Mouse (Mus musculus): Measurements from ENCODE around the gene Rbfox2. TPM values are rescaled to one million over a fixed set of nuclear protein-coding genes. Genes with fewer than 3 reads are reported as not detected.
"Not testable (repeated sequence)": the region's sequence is repeated elsewhere in the genome, so short reads cannot be mapped to it uniquely, and the experiment has no call there.

The Rbfox2 gene
- polyA plus RNA-seq, 1 experiment from 2014 or later = 81.9 TPM

- H3K27me3 ChIP-seq (ENCODE audit: control insufficient read depth, insufficient read depth, low read length) = no peaks in the 10 kb centered on the region
- whole genome bisulfite sequencing = 65% methylated on average over 3 of the region's 3 CpGs
- DNase-seq (ENCODE audit: low spot score) (no peak), ATAC-seq (replicated peaks; ENCODE audit: insufficient number of reproducible peaks, low FRiP score, low TSS enrichment, low read depth) (no peak)
- peaks cover 8% of the 10 kb centered on the region for H3K4me1 ChIP-seq (ENCODE audit: control insufficient read depth, insufficient read depth, low read length)
- H3K4me2 ChIP-seq (ENCODE audit: low read depth, low read length) = no peak overlapping the region
- H3K27ac ChIP-seq (replicated peaks; ENCODE audit: low read depth, low read length) = no peak overlapping the region
- no peaks in the 10 kb centered on the region for H3K9me3 ChIP-seq (replicated peaks; ENCODE audit: control insufficient read depth, low read length)
- H3K36me3 ChIP-seq (replicated peaks; ENCODE audit: control insufficient read depth, insufficient read depth, low read depth, low read length) = no peaks in the 10 kb centered on the region
- no peak overlapping the region for H3K4me3 ChIP-seq (ENCODE audit: low read depth, low read length)
- H3K9ac ChIP-seq (replicated peaks; ENCODE audit: low read length) = no peak overlapping the region
Measured at GRCm38 (mm10) chr15:77337926-77338325, 31.1 kb upstream of the Rbfox2 start.

GRCm38 (mm10) chr15:77336968-77337341 is 30.2 kb upstream of the Rbfox2 start:
- H3K9ac ChIP-seq (replicated peaks; ENCODE audit: low read length) = peak overlapping the region; percentile 50; the same call in 1 of the 2 replicates
- DNase-seq (ENCODE audit: low spot score) (no peak), ATAC-seq (replicated peaks; ENCODE audit: insufficient number of reproducible peaks, low FRiP score, low TSS enrichment, low read depth) (0 out of 2 replicates have a peak, but pooled peaks have one; percentile 12)
- H3K4me1 ChIP-seq (ENCODE audit: control insufficient read depth, insufficient read depth, low read length) = peaks cover 7% of the 10 kb centered on the region
- no peak overlapping the region for H3K4me3 ChIP-seq (ENCODE audit: low read depth, low read length)
- peak overlapping the region; percentile 76 for H3K27ac ChIP-seq (replicated peaks; ENCODE audit: low read depth, low read length)
- H3K36me3 ChIP-seq (replicated peaks; ENCODE audit: control insufficient read depth, insufficient read depth, low read depth, low read length) = no peaks in the 10 kb centered on the region
- H3K9me3 ChIP-seq (replicated peaks; ENCODE audit: control insufficient read depth, low read length) = no peaks in the 10 kb centered on the region
- no peaks in the 10 kb centered on the region for H3K27me3 ChIP-seq (ENCODE audit: control insufficient read depth, insufficient read depth, low read length)
- H3K4me2 ChIP-seq (ENCODE audit: low read depth, low read length) = peak overlapping the region; percentile 45
- WGBS = 45% methylated on average over 9 of the region's 9 CpGs

GRCm38 (mm10) chr15:77336287-77336967 is 29.6 kb upstream of the Rbfox2 start:
- peak; percentile 92 for DNase-seq (ENCODE audit: low spot score)
- peak overlapping the region; percentile 10; the same call in 1 of the 2 replicates for H3K4me3 ChIP-seq (ENCODE audit: low read depth, low read length)
- H3K9ac ChIP-seq (replicated peaks; ENCODE audit: low read length) = peak overlapping the region; percentile 50
- H3K27me3 ChIP-seq (ENCODE audit: control insufficient read depth, insufficient read depth, low read length) = no peaks in the 10 kb centered on the region
- ATAC-seq (replicated peaks; ENCODE audit: insufficient number of reproducible peaks, low FRiP score, low TSS enrichment, low read depth) = peak; percentile 57
- H3K36me3 ChIP-seq (replicated peaks; ENCODE audit: control insufficient read depth, insufficient read depth, low read depth, low read length) = no peaks in the 10 kb centered on the region
- no peaks in the 10 kb centered on the region for H3K9me3 ChIP-seq (replicated peaks; ENCODE audit: control insufficient read depth, low read length)
- H3K4me2 ChIP-seq (ENCODE audit: low read depth, low read length) = peak overlapping the region; percentile 45
- 1% methylated on average over 32 of the region's 32 CpGs for WGBS
- peaks cover 7% of the 10 kb centered on the region for H3K4me1 ChIP-seq (ENCODE audit: control insufficient read depth, insufficient read depth, low read length)
- H3K27ac ChIP-seq (replicated peaks; ENCODE audit: low read depth, low read length) = peak overlapping the region; percentile 76

GRCm38 (mm10) chr15:77335185-77335584 is 28.4 kb upstream of the Rbfox2 start:
- not testable (repeated sequence) for ATAC-seq (replicated peaks; ENCODE audit: insufficient number of reproducible peaks, low FRiP score, low TSS enrichment, low read depth); H3K4me3 ChIP-seq (ENCODE audit: low read depth, low read length); H3K9ac ChIP-seq (replicated peaks; ENCODE audit: low read length); H3K4me1 ChIP-seq (ENCODE audit: control insufficient read depth, insufficient read depth, low read length); H3K9me3 ChIP-seq (replicated peaks; ENCODE audit: control insufficient read depth, low read length); H3K27ac ChIP-seq (replicated peaks; ENCODE audit: low read depth, low read length); H3K4me2 ChIP-seq (ENCODE audit: low read depth, low read length); H3K36me3 ChIP-seq (replicated peaks; ENCODE audit: control insufficient read depth, insufficient read depth, low read depth, low read length); DNase-seq (ENCODE audit: low spot score); H3K27me3 ChIP-seq (ENCODE audit: control insufficient read depth, insufficient read depth, low read length)
- WGBS = 78% methylated on average over 3 of the region's 3 CpGs

- Histone ChIP-seq H3K4me3 (ENCODE audit: low read depth, low read length) (no peak overlapping the region), H3K9ac (replicated peaks; ENCODE audit: low read length) (no peak overlapping the region), H3K27ac (replicated peaks; ENCODE audit: low read depth, low read length) (no peak overlapping the region), H3K36me3 (replicated peaks; ENCODE audit: control insufficient read depth, insufficient read depth, low read depth, low read length) (no peaks in the 10 kb centered on the region), H3K9me3 (replicated peaks; ENCODE audit: control insufficient read depth, low read length) (no peaks in the 10 kb centered on the region), H3K4me1 (ENCODE audit: control insufficient read depth, insufficient read depth, low read length) (peaks cover 5% of the 10 kb centered on the region), H3K4me2 (ENCODE audit: low read depth, low read length) (no peak overlapping the region), H3K27me3 (ENCODE audit: control insufficient read depth, insufficient read depth, low read length) (no peaks in the 10 kb centered on the region)
- ATAC-seq (replicated peaks; ENCODE audit: insufficient number of reproducible peaks, low FRiP score, low TSS enrichment, low read depth) (no peak), DNase-seq (ENCODE audit: low spot score) (no peak)
- 82% methylated on average over 7 of the region's 7 CpGs for WGBS
Measured at GRCm38 (mm10) chr15:77332272-77332991, 25.6 kb upstream of the Rbfox2 start.

GRCm38 (mm10) chr15:77331444-77331843 is 24.6 kb upstream of the Rbfox2 start:
- Histone ChIP-seq H3K9me3 (replicated peaks; ENCODE audit: control insufficient read depth, low read length) (no peaks in the 10 kb centered on the region), H3K9ac (replicated peaks; ENCODE audit: low read length) (no peak overlapping the region), H3K27me3 (ENCODE audit: control insufficient read depth, insufficient read depth, low read length) (no peaks in the 10 kb centered on the region), H3K4me1 (ENCODE audit: control insufficient read depth, insufficient read depth, low read length) (peaks cover 5% of the 10 kb centered on the region), H3K27ac (replicated peaks; ENCODE audit: low read depth, low read length) (no peak overlapping the region), H3K4me3 (ENCODE audit: low read depth, low read length) (no peak overlapping the region), H3K36me3 (replicated peaks; ENCODE audit: control insufficient read depth, insufficient read depth, low read depth, low read length) (no peaks in the 10 kb centered on the region), H3K4me2 (ENCODE audit: low read depth, low read length) (no peak overlapping the region)
- DNase-seq (ENCODE audit: low spot score) = no peak
- ATAC-seq (replicated peaks; ENCODE audit: insufficient number of reproducible peaks, low FRiP score, low TSS enrichment, low read depth) = no peak
- 74% methylated on average over 4 of the region's 4 CpGs for WGBS

GRCm38 (mm10) chr15:77329681-77330180 is 22.9 kb upstream of the Rbfox2 start:
- Histone ChIP-seq H3K9me3 (replicated peaks; ENCODE audit: control insufficient read depth, low read length) (no peaks in the 10 kb centered on the region), H3K36me3 (replicated peaks; ENCODE audit: control insufficient read depth, insufficient read depth, low read depth, low read length) (no peaks in the 10 kb centered on the region), H3K27me3 (ENCODE audit: control insufficient read depth, insufficient read depth, low read length) (no peaks in the 10 kb centered on the region), H3K27ac (replicated peaks; ENCODE audit: low read depth, low read length) (no peak overlapping the region), H3K9ac (replicated peaks; ENCODE audit: low read length) (no peak overlapping the region), H3K4me3 (ENCODE audit: low read depth, low read length) (no peak overlapping the region), H3K4me2 (ENCODE audit: low read depth, low read length) (no peak overlapping the region), H3K4me1 (ENCODE audit: control insufficient read depth, insufficient read depth, low read length) (no peaks in the 10 kb centered on the region)
- DNase-seq (ENCODE audit: low spot score) = no peak
- ATAC-seq (replicated peaks; ENCODE audit: insufficient number of reproducible peaks, low FRiP score, low TSS enrichment, low read depth) = no peak
- 80% methylated on average over 12 of the region's 12 CpGs for WGBS

- no peak overlapping the region for H3K27ac ChIP-seq (replicated peaks; ENCODE audit: low read depth, low read length)
- H3K4me3 ChIP-seq (ENCODE audit: low read depth, low read length) = no peak overlapping the region
- no peaks in the 10 kb centered on the region for H3K27me3 ChIP-seq (ENCODE audit: control insufficient read depth, insufficient read depth, low read length)
- H3K4me1 ChIP-seq (ENCODE audit: control insufficient read depth, insufficient read depth, low read length) = no peaks in the 10 kb centered on the region
- 90% methylated on average over 4 of the region's 4 CpGs for WGBS
- no peak overlapping the region for H3K9ac ChIP-seq (replicated peaks; ENCODE audit: low read length)
- H3K4me2 ChIP-seq (ENCODE audit: low read depth, low read length) = no peak overlapping the region
- no peaks in the 10 kb centered on the region for H3K36me3 ChIP-seq (replicated peaks; ENCODE audit: control insufficient read depth, insufficient read depth, low read depth, low read length)
- no peak for DNase-seq (ENCODE audit: low spot score)
- H3K9me3 ChIP-seq (replicated peaks; ENCODE audit: control insufficient read depth, low read length) = no peaks in the 10 kb centered on the region
- no peak for ATAC-seq (replicated peaks; ENCODE audit: insufficient number of reproducible peaks, low FRiP score, low TSS enrichment, low read depth)
Measured at GRCm38 (mm10) chr15:77326361-77326760, 19.6 kb upstream of the Rbfox2 start.

All from embryonic facial prominence, embryonic 11.5 days (tissue).